Mouse (Mus musculus): Measurements from ENCODE around the gene Pax5.
"Not testable (repeated sequence)": the region's sequence is repeated elsewhere in the genome, so short reads cannot be mapped to it uniquely, and the experiment has no call there.

The Pax5 gene

DNA sequence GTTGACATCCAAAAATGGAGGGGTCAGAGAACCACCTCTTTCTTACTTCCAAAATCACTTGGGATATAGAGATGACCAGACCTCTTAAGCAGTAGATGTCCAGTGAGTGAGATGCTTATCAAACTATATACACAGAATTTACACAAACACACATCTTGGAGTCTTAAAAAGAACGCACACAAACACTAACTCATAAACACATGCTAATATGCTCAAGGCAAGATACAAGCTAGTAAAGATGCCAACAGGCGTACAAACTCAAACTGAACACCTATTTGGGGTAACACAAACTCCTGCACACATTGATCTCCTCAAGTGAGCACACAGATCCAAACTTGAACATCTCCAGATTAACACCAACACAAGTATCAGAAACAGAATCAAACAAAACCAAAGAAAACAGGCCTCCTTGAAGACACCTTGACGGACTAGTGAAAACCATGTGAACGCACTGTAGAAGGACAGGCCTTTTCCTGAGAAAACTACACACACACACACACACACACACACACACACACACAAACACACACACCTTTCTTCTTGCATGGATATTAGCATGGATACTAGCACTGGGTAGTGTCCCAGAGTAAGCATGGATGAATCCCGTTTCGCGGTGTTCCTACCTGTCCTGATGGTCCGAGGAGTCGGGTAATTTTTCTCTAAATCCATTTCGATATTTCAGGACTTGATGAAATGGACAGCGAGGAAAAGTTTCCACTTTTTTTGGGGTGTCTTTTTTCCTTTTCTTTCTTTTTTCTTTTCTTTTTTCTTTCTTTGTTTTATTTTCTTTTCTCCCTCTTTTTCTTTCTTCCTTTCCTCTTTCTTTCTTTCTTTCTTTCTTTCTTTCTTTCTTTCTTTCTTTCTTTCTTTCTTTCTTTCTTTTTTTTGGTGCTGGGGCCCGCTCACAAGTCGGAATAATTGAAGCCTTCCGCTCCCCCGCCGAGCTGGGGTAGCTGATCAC lies at the start of gene Pax5:
Gene Pax5, minus strand, starts transcription at position 748 of the 961 bp plus-strand sequence.
- no peak for DNase-seq (ENCODE audit: low read depth)

DNA sequence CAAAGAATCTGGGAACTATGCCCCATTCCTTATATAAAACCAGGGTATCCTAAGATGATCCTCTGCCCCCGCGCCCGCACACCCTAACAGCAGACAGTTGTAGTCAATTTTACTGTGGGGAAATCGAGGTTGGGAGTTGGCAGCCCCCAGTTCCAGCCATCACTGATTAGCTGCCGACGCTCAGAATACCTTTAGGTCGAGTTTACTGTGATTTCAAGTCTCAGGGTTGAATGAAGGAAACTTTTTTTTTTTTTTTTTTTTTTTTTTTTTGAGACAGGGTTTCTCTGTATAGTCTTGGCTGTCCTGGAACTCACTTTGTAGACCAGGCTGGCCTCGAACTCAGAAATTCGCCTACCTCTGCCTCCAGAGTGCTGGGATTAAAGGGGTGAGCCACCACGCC lies 46.8 kb upstream of the Pax5 start:
- DNase-seq (ENCODE audit: low read depth) = not testable (repeated sequence)

DNA sequence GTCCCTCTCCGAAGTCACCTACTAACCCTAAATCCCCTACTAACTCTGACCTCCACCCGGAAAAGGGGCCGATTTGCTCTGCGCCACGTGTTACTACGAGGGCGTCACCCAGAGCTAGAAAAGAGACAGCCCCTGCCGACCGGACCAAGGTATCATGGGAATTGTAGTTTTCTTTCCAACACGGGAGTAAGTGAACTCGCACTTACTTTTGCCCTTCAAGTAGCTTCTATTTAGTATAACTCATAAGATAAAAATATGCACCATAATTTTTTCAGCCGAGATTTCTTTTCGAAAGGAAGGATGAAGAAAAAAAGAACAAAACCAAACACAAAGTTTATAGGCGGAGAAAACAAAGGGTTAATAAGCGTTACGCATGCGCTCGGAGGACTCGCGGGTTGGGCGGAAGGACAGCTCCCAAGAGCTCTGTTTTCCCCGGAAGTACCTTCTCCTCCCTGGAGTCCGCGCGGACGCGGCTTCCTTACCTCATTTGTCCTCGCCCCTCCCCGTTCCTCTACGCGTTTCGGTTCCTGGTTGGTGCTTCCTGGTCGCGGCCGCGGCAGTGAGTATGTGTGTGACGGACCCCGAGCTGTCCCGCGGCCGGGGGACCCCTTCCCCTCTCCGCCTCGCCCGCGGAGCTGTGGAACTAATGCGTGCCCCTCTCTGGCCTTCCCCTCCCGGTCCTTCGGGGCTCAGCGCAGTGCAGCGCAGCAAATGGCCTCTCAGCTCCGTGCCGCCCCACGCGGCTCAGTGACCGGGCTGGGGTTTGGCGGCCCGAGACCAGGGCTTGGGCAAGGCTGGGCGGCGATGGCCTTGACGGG lies 46.1 kb upstream of the Pax5 start:
- peak; percentile 91 for DNase-seq (ENCODE audit: low read depth)

DNA sequence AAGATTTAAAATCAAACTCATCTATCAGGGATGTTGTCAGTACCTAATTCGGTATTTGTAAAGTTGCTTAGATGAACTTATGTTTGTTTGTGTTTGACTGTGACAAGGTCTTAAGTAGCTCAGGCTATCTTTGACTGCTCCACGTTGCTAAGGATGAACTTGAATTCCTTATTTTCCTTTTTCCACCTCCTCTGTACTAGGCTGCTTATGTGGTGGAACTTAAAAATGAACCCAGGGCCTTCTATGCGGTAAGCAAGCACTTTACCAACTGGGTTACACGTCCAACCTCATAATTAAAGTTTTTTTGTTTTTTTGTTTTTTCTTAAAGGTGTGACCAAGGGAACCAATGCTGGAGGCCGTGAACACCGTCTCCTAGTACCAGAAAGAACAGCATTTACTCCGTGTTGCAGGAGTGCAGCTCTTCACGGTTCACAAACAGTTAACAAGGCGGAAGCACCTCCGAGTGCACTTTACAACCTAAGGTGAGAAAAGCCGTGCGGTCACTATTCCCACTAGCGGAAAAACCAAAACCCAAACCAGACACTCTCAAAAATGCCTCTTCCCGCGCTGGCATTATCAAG lies 45.4 kb upstream of the Pax5 start, which contains the start of gene Zcchc7:
Gene Zcchc7, plus strand, starts transcription at position 325 of the 581 bp plus-strand sequence.
- no peak for DNase-seq (ENCODE audit: low read depth)

DNA sequence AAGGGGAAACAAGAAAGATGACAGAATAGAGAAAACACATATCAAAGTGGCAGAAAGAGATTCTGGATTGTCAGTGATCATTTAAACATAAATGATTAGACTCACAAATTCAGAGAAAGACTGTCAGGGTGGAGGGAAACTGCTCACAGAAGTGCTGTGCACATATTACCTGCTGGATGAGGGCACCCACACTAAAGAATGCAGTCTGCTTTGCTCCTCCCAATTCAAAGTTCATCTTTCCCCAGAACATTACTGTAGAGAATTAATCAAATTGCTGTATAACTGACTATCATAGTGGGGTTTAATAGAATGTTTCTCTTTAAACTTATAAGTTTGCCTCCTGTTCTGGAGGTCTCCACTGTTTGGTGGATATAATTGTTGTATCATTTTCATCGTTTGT lies 30.2 kb upstream of the Pax5 start:
- no peak for DNase-seq (ENCODE audit: low read depth)

DNA sequence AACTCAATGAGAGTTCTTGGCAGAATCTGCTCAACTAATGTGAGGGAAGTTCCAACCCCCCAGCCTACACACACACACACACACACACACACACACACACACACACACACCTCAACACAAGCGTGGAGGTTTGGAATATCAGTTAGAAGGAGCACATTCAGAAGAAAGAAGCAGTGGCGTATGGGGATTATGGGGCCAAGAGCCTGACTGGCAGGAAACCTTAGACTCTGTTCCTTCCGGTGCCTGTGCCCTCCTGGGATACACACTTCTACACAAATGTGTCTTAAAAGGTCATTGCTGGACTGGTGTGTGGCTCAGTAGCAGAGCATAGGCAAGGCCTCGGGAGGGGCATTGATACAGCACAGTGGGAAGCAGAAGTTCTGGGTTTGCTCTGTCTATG lies 10.9 kb upstream of the Pax5 start:
- no peak for DNase-seq (ENCODE audit: low read depth)

DNA sequence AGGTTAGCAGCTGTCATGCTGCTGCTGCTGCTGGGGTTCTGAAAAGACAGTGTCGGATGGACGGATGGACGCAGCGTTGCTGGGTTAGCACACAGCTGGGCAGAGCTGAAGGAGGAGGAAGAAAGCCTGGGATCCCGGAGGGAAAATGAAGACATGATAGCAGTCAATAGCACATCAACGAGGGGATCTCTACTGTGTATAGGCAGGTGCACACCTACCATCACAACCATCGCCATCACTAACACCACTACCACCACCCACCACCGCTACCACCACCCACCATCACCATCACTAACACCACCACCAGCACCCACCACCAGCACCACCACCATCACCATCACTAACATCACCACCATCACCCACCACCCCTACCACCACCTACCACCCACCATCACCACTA lies 9.8 kb upstream of the Pax5 start:
- no peak for DNase-seq (ENCODE audit: low read depth)

DNA sequence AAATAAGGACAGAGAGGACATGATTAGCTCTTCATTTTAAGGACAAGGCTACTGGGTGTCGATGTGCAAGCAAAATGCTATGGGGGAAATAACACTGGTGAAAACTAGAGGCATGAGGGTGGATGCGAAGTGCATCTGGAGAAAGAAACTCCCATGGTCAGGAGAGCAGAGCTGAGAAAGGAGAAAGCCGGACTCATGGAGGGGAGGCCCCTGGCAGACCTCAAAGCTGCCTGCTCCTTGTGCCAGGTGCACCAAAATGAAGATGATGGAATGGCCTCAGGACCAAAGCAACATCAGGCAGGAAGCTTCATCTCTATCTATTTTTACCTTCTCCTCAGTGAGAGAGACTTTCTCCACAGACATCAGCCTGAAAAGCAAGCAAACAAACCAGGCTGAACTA lies 7.4 kb upstream of the Pax5 start:
- no peak for DNase-seq (ENCODE audit: low read depth)

DNA sequence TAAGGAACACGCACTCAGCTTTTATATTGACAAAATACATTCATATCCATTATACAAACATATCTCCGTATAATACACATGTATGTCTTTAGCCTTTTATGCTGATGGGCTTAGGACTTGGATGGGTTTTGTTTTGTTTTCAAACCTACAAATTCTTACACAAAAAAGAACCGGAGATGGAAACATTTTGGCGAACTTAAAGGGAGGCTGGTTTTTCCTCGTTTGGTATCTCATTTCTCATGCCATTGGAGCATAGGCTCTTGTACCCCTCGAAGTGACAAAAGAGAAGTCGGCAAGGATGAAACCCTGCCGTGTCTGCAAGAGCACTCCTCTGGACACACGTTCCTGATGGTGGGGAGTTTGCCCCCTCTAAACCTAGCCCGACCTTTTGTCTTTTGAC lies 6.1 kb upstream of the Pax5 start:
- no peak for DNase-seq (ENCODE audit: low read depth)

DNA sequence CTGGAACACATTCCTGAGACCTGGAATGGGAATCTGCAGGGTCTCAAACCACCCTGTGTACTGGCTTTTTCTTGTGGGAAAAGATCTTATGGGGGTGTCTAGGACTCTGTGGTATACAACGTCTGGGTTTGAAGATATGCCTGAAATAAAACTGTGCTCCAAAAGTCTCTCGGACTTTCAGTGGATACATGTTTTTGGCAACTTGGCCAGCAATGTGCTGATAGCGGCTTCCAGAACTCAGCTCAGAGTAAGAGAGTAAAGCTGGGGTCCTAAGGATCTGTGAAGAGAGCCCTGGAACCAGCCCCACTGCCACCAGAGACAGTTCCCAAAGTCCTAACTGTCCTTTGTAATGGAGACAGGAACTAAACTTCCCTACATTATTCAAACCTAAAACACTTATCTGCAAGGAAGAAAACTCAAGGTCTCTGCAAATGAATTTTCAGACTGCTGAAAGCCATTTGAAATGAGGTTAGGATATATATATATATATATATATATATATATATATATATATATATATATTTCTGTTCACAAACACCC lies 5.4 kb upstream of the Pax5 start:
- no peak for DNase-seq (ENCODE audit: low read depth)

DNA sequence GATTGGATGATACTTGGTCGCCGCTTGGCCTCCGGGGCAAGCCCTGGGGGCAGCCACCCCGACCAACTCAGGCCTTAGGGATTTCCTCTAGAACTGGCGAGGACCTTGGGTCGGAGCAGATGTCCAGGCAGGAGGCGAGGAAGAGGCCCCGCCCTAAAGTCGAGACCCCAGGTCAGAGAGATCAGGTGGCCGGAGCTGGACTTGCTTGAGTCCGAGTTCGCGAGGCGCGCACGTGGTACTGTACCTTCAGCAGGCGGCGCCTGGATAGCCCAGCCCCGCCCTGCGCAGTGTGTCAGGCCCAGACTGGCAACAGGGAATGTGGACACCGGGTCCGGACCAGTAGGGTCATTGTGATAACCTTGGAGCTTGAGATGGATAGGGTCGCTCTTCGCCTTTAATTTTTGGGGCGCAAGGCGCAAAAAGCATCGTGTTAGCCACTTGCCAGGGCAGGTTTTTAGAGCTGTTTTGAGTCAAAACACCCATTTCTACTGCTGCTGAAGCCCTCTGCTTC lies 3.9 kb upstream of the Pax5 start:
- DNase-seq (ENCODE audit: low read depth) = no peak

DNA sequence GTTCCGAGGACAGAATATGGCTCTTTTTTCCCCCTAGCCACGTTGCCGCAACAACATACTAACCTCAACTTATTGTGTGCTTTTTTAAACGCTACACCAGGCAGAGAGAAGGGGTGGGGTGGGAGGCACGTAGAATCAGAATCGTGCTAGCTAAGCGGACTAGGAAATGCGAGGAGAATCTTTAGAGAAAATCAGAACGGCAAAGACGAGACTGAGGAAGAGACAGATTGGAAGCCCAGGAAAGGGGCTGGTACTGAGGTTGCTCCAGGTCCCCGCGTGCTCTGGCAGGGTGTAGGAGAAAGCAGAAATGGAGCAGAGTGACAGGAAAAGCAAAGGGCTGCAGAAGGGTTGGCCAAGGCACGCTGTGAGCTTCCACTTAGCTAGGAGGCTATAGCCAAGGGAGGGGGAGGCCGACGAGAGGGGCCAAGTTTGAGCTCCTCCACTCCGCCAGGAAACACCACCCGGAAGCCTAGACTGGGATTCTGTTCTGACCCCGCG lies 3.3 kb upstream of the Pax5 start:
- DNase-seq (ENCODE audit: low read depth) = no peak

DNA sequence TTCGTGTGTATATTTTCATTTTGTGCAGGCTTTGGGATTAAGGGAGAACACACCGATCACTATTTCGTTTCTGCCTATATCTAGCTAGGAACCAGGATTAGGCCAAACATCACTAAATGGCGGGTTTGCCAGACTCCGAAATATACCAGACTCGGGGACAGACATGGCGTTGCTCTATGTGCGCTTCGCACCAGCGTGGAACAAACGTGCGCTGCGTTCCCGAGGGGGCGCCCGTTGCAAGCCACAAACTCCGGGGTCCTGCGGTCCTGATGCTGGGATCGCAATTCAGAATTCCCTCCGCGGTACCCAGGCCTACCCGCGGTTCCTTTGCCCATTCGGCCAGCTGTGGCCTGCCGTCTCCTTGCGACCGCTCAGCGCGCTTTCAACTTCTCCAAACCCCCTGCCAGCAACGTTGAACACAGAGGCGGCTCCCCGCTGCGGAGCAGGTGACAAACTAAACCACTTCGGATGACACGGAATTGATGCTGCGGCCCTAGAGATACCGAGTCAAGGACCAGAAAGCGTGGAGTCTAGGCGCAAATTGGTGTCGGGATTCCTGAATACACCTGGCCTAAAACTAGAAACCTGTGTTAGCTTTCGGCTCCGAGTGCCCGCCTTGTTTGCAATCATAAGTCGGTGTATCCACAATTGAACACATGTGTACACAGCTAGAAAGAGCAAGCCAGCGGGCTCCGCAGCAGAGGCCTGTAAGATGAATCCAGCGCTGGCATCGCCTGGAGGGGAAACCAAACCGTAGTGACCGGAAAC lies 2.7 kb upstream of the Pax5 start:
- DNase-seq (ENCODE audit: low read depth) = no peak

DNA sequence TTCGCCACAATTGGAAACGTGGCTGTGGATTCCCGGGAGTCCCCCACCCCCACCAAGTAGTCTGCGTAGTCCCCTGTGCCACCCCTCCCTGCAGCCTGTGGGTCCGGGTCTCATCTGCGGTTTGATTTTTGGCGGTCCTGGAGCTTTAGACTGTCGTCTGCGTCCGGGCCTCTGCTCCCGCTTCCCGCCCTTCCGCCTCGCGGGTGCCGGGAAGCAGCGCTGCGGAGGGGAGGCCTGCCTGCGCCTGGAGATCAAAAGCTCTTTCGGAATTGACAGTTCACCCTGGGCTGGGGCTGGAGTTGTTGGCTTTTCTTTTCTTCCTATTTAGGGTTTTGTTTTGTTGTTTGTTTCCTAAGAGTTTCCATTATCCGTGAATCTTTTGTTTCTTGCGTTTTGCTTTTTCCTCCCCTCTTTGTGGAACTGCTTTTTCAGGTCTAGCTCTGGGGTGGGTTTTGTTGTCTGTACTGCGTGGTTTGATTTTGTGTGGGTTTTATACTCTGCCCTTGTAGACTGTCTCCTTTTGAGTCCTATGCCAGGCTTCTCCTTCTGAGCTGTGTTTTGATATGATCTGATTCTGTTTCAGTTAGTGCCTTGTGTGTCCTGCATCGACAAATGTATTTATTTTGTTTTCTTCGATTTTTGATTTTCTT lies 1.9 kb upstream of the Pax5 start:
- peak; percentile 5 for DNase-seq (ENCODE audit: low read depth)

DNA sequence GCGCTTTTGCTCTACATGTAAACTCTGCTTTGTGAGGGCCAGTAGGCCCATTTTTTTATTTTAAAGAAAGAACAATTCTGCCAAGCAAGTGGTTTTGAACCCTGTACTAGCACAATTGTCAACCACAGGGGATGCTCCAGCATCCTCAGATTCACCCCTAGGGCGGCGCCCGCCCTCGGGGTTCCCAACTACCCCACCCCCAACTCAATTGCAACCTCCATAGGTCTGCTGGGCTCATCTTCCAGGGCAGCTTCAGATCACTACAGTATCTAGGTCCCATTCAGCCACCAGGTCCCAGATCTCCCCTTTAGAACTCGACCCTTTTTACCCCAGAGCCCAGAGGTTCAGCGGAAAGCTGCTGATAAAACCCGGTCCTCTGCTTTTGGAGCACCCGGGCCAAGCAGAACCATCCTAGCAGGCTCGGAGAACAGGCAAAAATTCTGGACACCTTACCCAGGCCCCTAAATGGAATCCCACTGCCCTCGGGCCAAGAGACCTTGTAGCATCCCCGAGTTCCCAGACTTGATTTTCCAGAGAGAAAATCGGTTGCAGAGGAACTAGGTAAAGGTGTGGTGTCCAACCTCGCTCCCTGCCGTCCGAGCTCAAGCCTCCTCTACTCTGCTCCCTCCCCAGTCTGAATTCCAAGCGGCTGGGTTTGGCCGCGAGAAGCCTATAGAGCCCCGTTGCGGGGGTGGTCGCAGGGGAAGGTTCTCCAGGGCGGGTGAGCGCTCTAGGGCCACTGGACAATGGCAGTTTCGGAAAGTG lies 1.0 kb upstream of the Pax5 start:
- DNase-seq (ENCODE audit: low read depth) = no peak

DNA sequence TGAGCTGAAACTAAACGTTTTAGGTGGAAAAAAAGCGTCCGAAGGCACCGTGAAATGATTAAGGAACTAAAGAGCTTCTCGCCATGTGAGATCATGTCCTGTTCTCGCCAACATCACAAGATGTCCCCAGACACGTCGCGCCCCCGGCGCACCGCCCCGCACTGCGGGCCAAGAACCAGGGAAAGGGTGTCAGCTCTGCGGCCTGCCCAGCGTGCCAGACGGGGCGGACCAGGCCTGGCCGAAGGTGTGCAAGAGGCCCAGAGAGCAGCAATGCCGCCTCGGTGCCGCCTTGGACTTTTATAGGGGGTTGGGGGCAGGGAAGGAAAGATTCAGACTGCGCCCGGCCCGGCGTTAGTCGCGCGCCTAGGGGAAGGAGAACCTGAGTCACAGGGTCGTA lies 412 bp upstream of the Pax5 start:
- no peak for DNase-seq (ENCODE audit: low read depth)

DNA sequence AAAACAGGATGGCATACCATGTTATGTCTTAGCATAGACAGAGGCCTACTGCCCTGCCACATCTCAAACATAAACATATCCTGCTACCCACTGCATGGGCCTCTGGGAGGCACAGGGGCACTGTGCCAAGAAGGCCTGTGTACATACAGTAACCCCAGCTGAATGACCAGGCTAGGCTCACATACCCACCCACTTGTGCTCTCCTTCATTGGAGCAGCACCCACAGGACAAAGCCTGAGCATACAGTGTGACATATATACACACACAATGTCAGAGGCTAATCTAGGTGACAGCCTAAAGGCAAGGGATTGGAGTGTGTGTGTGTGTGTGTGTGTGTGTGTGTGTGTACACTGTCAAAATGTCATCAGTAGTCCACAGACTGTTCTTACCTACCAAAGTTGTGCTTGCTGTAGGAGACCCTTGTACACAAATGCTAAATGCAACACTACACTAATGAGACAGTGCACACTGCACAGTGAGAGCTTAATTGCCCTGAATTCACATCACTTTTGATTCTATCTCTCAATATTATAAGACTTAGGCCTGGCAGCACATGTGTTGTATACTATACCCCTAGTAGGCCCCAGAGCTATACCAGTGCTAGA lies 1.1 kb downstream of the Pax5 start:
- no peak for DNase-seq (ENCODE audit: low read depth)

DNA sequence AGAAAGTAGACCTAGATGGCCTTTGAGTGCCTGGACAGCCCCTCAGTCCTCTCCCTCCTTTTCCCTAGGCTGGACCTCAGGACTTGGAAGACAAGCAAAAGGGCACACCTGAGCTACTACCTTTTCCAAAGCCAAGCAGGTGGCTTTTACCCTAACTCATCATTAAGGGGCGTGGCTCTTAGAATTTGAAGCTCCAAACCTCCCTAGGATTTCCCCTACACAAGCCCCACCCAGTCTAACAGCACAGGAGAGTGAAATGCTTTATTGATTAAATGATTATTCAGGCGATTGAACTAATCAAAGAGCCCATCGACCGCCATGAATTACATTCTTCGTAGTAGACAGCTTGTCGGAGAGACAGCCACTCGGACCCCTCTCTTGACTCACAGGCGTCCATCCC lies 2.0 kb downstream of the Pax5 start:
- DNase-seq (ENCODE audit: low read depth) = no peak

DNA sequence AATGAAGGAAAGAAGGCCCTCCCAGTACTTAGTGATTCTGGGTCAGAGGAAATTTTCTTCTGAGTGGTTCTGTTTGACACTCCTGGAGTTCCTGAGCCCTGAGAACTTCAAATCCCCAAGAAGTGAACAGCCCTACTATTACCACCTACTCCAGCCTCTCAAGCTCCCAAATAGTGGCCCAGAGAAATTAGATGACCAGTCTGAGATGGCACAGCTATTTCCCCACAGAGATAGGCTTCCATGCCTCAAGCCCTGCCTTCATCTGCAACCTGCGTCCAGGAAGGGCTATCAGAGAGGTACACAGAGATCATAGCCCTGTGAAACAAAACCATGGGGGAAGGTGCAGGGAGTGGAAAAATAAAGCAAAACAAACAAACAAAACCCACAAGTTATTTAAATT lies 3.4 kb downstream of the Pax5 start:
- no peak for DNase-seq (ENCODE audit: low read depth)

DNA sequence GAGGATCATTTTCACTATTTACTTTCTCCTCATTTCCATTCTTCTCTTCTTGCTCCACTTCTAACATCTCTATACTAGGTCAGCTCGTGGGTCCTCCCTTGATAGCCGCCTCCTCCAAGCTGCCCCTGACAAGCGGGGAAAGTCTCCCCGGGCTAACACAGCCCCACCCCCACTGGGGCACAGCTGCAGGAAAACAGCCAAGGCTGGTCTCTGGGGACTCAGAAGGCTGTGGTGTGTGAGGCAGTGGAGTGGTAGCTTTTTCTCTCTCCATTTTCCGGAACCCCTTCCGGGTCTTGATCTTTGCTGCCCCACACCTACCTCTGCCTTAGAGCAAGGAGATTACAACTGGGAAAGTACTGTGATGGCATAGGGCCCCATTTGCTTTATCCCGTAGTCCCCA lies 4.3 kb downstream of the Pax5 start:
- no peak for DNase-seq (ENCODE audit: low read depth)

Data from fibroblast of lung, adult 2 months (primary cell).